Comparison of ENCODE assay signal across 9 mouse cellular contexts in genomic region chr11:37046671-37047070, GRCm38 (mm10).
A peak's percentile ranks its signal among the peaks of the same experiment; 100 is the strongest.
DNase-seq lines count a peak whose midpoint lies in the region; ATAC-seq and TF ChIP-seq lines count a peak whose summit lies in the region.
"Had no signal": no experiment of that assay in that cellular context is flagged by ENCODE, and none has a peak within 500 bp of the region (broad histone marks: within the 10 kb centered on the region; RNA-seq: fewer than 3 reads in every experiment).

No protein-coding gene starts in this region.

- WGBS in lung, postnatal 0 days: 51% methylated on average over 5 of the region's 5 CpGs

- no peak overlapping the region for H3K27ac ChIP-seq in lung, postnatal 0 days (ENCODE audit: low read length)
- H3K27ac ChIP-seq: lung, embryonic 15.5 days had no signal

- no peak overlapping the region for H3K4me2 ChIP-seq in lung, postnatal 0 days (replicated peaks; ENCODE audit: low read depth, low read length)
- H3K4me2 ChIP-seq: lung, embryonic 15.5 days had no signal

- DNase-seq in heart, postnatal 14 days: peak; percentile 15 to 38
- no peak for DNase-seq in heart, postnatal 25 days (ENCODE audit: low spot score)
- peak; percentile 4 to 23 for DNase-seq in spleen, postnatal 10 days (ENCODE audit: low spot score in 2 of 2)
- DNase-seq in spleen, adult 12 weeks (ENCODE audit: low spot score): no peak
- DNase-seq in cerebellum, adult 9-10 months: peak; percentile 9
- no peak for DNase-seq in lung, postnatal 0 days (ENCODE audit: low spot score)
- DNase-seq in left cerebral cortex, postnatal 36 days (ENCODE audit: low spot score in 2 of 2): no peak

- no peak overlapping the region for H3K4me3 ChIP-seq in lung, postnatal 0 days (ENCODE audit: low read depth, low read length)
- H3K4me3 ChIP-seq: lung, embryonic 15.5 days had no signal

- peak; percentile 67 for TF ChIP-seq CTCF in lung, postnatal 0 days (IDR thresholded peaks at IDR 0.05)

- no peak overlapping the region for H3K9ac ChIP-seq in lung, postnatal 0 days (replicated peaks; ENCODE audit: low read depth)
- H3K9ac ChIP-seq: lung, embryonic 15.5 days had no signal

- no peaks in the 10 kb centered on the region for H3K27me3 ChIP-seq in lung, postnatal 0 days (replicated peaks; ENCODE audit: insufficient read depth, low read length)
- H3K27me3 ChIP-seq: lung, embryonic 15.5 days had no signal

- no peaks in the 10 kb centered on the region for H3K36me3 ChIP-seq in lung, postnatal 0 days (ENCODE audit: insufficient read depth, low read length)
- H3K36me3 ChIP-seq: lung, embryonic 15.5 days had no signal

- H3K4me1 ChIP-seq in lung, postnatal 0 days (ENCODE audit: insufficient read depth, low read depth, low read length): no peaks in the 10 kb centered on the region
- H3K4me1 ChIP-seq: lung, embryonic 15.5 days had no signal

- ATAC-seq in lung, postnatal 0 days: no peak
- ATAC-seq in inflammation-experienced regulatory T-cells, adult 6 months: no peak

- intact Hi-C loops in heart, postnatal 14 days (cut with DNase I): no loop called here
- intact Hi-C loops in heart, postnatal 25 days (cut with DNase I): loop anchor here (2.0 kb wide), 1 partner anchor 140 kb away; no protein-coding TSS in a partner anchor
- intact Hi-C loops in left cerebral cortex, postnatal 36 days (cut with DNase I): no loop called here

- no peaks in the 10 kb centered on the region for H3K9me3 ChIP-seq in lung, postnatal 0 days (ENCODE audit: low read length)
- H3K9me3 ChIP-seq: lung, embryonic 15.5 days had no signal

- no peak for TF ChIP-seq EP300 in lung, postnatal 0 days (IDR thresholded peaks at IDR 0.05)

Comparison
In these comparisons a context has a peak if more than half of its experiments do, and no peak if none do; other contexts are left out.
1. DNase-seq: peak in heart, postnatal 14 days (2 of 2), spleen, postnatal 10 days (2 of 2) and cerebellum, adult 9-10 months (single experiment); none in heart, postnatal 25 days (single experiment), spleen, adult 12 weeks (single experiment), lung, postnatal 0 days (single experiment) and left cerebral cortex, postnatal 36 days (0 of 2).